Mouse (Mus musculus) frontal cortex, postnatal 25 days (tissue): ENCODE results near the gene Tprn.

ENCODE experiments used
- DNase-seq, 2 experiments: peaks; one replicate each; pipeline ENCODE4 v3.0.0; 2022; ENCODE audit warnings: low spot score in 2 of 2

Tprn gene

DNA sequence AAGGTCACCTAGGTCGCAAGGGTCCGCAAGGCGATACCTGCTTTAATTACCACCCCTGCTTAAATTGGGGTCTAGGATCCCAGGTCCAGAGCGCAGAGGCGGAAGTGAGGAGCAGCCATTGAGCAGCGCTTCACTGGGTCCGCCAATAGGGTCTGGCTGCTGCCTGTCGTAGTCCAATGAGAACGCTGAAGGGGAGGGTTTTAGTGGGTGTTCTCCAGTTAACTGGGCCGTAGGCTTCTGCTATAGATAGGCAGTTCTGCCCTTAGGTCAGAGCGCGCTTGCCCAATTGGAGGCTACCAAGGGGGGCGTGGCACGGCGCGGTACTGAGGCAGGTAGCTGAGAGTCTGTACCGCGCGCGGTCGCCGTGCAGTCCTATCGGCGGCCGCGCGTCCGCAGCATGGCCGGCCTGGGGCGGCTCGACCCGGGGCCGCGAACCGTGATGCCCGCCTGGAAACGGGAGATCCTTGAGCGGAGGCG, at the start of gene Tprn:
Tprn (plus strand) TSS at position 328 of the 477 bp plus-strand sequence.
- DNase-seq = peak; percentile 74 to 88

GRCm38 (mm10) chr2:25213266-25213865, 49.1 kb upstream of the Tprn start:
- DNase-seq = no peak

DNA sequence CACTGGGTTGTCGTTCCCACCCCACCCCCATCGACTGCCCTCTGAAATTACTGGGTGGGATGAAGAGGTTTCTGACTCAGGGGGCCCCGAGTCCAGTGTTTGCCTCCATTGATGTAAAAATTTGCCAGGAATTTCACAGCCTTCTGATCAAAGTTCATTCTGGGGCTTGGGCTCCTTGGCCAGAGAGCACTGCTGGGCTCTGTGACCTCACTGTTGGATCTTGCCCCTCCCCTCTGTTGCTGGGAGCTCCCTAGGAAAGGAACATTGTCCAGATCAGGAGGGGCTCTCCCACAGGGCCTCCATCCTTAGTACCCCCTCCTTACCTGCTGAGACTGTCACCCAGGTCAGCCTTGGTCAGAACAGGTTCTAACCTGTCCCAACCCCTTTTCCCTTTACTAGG, 48.0 kb upstream of the Tprn start, which contains the start of gene Stpg3:
Stpg3 (minus strand) TSS at position 194 of the 400 bp plus-strand sequence.
- DNase-seq = no peak

DNA sequence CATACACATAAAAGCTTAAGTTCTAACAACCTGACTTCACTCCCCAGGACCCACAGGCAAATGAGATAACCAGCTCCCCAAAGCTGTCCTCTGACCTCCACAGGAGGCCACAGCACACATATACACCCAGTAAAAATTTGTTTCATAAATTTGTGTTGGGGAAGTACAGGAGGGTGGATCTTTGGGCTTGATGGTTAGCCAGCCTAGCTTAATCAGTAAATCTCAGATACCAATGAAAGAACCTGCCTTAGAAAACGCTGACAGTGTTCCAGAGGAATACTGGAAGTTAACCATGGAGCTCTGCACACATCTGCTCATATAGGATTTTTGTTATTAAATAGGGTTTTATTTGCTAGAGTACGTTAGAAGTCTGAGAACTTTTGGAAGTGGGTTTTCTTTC, 44.8 kb upstream of the Tprn start:
- no peak for DNase-seq

GRCm38 (mm10) chr2:25218445-25218844, 44.0 kb upstream of the Tprn start, which contains the start of gene Fam166a:
Gene Fam166a, plus strand, starts transcription at chr2:25218745.
- DNase-seq = no peak

GRCm38 (mm10) chr2:25221331-25221772, 41.1 kb upstream of the Tprn start:
- DNase-seq = no peak

DNA sequence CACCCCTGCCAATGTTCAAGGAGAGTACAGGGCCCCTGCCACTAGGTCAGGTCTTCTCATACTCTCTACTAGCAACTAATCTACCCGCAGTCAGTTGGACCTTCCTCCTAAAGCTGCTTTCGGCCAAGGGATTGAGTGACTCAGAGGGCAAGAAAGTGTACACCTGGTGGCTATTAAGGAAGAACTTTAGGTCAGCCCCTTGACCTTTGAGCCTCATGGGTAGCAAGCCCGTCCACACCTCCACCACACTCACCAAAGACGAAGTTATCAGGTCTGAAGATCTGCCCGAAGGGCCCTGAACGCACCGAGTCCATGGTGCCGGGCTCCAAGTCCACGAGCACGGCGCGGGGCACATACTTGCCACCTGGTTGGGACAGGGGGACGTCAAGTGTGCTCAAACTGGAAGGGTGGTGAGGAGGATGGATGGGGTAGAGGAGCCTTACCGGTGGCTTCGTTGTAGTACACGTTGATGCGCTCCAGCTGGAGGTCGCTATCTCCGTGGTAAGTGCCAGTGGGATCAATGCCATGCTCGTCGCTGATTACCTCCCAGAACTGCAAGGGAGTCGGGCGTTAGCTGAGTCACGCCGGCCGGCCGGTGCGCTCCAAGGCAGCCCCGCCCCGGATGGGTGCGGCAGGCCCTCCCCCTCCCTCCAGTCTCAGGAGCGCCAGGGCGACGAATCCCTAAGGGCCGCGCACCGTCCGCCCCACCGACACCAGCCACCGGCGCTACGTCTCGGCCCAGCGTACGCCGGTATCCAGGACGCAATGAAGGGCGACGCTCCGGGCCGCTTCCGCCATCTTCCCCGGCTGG, 38.5 kb upstream of the Tprn start:
- DNase-seq = peak in 1 of 2 experiments; percentile 59

- no peak for DNase-seq
Observed at GRCm38 (mm10) chr2:25224492-25224765, 38.0 kb upstream of the Tprn start, which contains the start of gene Tubb4b. Gene Tubb4b, minus strand, starts transcription at chr2:25224702.

GRCm38 (mm10) chr2:25224766-25225752, 37.4 kb upstream of the Tprn start:
- peak; percentile 96 to 99 for DNase-seq

DNA sequence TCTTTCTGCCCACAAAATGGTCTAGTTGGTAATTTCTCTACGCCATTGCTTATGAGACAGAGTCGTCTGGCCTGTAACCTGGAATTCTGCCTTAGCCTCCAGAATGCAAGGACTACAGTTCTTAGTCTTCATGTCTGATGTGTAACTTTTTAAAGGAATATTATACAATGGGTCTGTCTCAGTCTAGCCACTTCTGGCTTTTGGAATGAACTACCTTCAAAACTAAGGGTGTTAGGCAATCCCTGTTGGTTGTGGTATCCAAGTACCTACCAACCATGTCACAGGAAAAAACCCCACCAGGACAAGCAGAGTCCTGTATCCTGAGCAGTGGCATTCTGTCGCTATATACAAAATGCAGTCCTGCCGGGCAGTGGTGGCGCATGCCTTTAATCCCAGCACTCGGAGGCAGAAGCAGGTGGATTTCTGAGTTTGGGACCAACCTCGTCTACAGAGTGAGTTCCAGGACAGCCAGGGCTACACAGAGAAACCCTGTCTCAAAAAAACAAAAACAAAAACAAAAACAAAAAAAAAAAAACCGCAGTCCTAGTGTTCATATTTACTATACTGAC, 36.5 kb upstream of the Tprn start:
- DNase-seq = no peak

GRCm38 (mm10) chr2:25226864-25227263, 35.6 kb upstream of the Tprn start:
- DNase-seq = no peak

GRCm38 (mm10) chr2:25227406-25227805, 35.0 kb upstream of the Tprn start:
- DNase-seq = no peak

- DNase-seq = peak; percentile 55 to 69
Observed at GRCm38 (mm10) chr2:25228431-25228889, 34.0 kb upstream of the Tprn start.

DNA sequence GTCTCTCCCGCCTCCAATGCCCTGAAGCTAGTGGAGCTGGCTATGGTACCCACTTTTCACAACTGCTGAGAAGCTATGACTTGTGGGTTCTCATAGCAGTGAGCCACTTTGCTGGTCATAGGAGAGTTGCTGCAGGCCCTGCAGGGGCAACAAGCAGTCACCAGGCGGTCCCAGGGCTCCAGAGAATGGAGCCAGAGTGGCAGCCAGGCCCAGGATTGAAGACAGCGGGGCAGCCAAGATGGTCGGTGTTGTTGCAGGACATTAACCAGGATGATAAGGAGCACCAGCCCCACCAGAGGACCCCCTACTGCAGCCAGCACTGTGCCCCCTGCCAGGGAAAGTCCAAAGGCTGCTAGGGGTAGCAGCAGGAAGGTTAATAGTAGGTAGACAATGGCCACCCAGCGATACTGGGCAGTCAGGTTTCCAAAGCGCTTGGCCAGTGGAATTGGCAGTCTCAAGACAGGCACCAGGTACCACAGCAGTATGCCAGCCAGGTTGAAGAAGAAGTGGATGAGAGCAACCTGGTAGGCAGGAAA, 33.4 kb upstream of the Tprn start:
- DNase-seq = no peak

- no peak for DNase-seq
Observed at GRCm38 (mm10) chr2:25229582-25229981, 32.8 kb upstream of the Tprn start.

DNA sequence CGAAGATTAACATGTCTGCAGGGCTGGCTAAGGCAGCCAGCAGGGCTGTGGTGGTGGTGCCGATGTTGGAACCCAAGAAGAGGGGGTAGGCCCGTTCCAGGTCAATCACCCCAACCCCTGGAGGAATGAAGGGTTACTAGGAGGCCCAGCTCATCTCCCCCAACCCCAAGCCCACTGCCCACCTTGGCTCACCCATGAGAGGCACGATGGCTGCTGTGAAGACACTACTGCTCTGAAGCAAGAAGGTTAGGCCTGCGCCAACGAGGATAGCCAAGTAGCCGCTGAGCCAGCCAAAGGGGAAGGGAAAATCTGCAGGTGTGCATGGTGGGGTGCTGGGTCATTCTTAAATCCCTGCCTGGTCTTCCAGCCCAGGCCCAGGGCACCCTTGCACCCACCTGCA, 31.8 kb upstream of the Tprn start:
- DNase-seq = no peak

DNA sequence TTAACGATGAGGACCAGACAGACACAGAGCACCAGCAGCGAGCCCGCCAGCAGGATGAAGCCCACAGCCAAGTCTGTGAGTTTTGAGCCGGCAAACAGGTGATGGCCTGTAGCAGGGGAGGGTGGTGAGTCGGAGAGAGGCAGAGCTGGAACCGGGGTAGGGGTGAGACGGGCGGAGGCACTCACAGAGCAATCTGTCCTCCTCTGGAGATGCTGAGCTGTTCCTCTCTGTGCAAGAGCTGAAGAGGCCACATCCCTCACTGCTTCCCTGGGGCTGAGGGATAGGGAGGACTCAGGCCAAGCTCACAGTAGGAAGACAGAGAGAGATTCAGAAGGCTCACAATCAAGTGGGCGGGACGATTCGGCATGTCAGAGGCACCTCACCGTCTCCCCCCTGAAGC, 31.4 kb upstream of the Tprn start:
- DNase-seq = no peak

- no peak for DNase-seq
Observed at GRCm38 (mm10) chr2:25233421-25233820, 29.0 kb upstream of the Tprn start.

GRCm38 (mm10) chr2:25234050-25234449, 28.4 kb upstream of the Tprn start, which contains the start of gene Slc34a3:
Gene Slc34a3, minus strand, starts transcription at chr2:25234364.
- DNase-seq = no peak

GRCm38 (mm10) chr2:25234551-25235220, 27.7 kb upstream of the Tprn start:
- no peak for DNase-seq
